Mouse (Mus musculus) embryonic fibroblast, embryonic 13.5 days (primary cell): ENCODE data around the gene Olfr1412. TPM values are rescaled to one million over a fixed set of nuclear protein-coding genes. Genes with fewer than 3 reads are reported as not detected.
A peak's percentile ranks its signal among the peaks of the same experiment; 100 is the strongest.

Source experiments
- H3K27ac ChIP-seq: 2 replicates; pipeline ENCODE4 v1.5.1; 2012; ENCODE audit warnings: low read length, control low read depth, inconsistent platforms; ENCODE audit not compliant: insufficient read depth
- H3K4me1 ChIP-seq: 2 replicates; pipeline ENCODE4 v1.6.1; 2011; ENCODE audit warnings: low read length; ENCODE audit not compliant: control insufficient read depth, insufficient read depth
- H3K4me3 ChIP-seq: 2 replicates; pipeline ENCODE4 v1.5.1; 2011; ENCODE audit warnings: mild to moderate bottlenecking, control low read depth, low read length; ENCODE audit not compliant: insufficient read depth
- CTCF ChIP-seq: IDR thresholded peaks from 2 replicates; pipeline ENCODE4 v1.5.1; 2011; ENCODE audit warnings: mild to moderate bottlenecking, control low read depth, low read length, moderate library complexity, borderline replicate concordance; ENCODE audit not compliant: insufficient read depth
- POLR2A ChIP-seq: IDR thresholded peaks from 2 replicates; pipeline ENCODE4 v1.6.1; 2011; ENCODE audit warnings: low read depth, mild to moderate bottlenecking, control low read depth, low read length, moderate library complexity
- polyA plus RNA-seq: library from polyadenylated mRNA; stranded (reverse); fragments of >200 nt; gene quantifications from 2 replicates; pipeline ENCODE4 v1.2.4, GENCODE M21; 2011; ENCODE audit warnings: low read depth; ENCODE audit not compliant: missing spikeins, insufficient read length

The Olfr1412 gene
- polyA plus RNA-seq = not detected in 2 replicates

DNA sequence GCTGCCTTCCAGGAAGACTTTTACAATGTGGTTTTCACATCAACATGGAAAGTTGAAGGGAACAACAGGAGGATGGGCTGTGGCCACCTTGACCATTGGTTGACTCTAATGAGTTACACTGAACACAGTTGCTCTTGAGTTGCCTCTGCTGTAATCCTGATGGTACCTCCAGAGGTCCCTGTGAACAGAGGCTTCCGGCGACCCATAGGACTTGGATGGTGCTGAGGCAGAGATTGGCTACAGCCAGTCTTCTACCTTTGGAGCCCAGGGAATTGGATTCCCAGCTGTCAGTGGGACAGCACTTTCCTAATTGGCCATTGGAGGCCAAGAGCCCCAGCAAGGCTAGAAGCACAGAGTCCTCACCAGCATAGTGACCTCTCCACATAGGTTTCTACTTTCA, at the start of gene Olfr1412:
Gene Olfr1412 (plus strand): TSS at position 301 of the 400 bp plus-strand sequence.
- H3K4me3 ChIP-seq = no peak within 1 kb of the TSS
- H3K27ac ChIP-seq = no peak within 1 kb of the TSS
- TF ChIP-seq CTCF (no peak), POLR2A (no peak)
- no peaks in the 10 kb centered on the region for H3K4me1 ChIP-seq

DNA sequence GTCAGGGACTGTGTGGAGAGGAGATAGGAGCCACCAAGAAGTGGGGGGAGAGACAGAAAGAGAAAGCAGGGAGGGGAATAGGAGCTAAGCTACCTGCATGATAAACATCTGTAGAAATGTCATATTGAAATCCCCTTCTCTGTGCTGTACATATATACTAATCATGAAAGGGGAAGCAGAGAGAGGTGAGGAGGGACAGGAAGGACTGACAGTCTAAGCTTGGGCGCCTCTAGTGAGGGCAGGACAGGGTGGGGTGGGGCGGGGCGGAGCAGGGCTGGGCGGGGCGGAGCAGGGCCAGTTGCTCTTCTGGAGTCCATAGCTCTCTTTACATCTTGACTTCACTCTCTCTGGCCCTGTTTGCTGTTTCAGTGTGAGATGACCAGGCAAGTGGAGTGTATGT, 48.6 kb upstream of the Olfr1412 start:
- Histone ChIP-seq H3K4me1 (no peaks in the 10 kb centered on the region), H3K4me3 (no peak overlapping the region), H3K27ac (no peak overlapping the region)
- no peak for TF ChIP-seq CTCF
- TF ChIP-seq POLR2A = no peak

DNA sequence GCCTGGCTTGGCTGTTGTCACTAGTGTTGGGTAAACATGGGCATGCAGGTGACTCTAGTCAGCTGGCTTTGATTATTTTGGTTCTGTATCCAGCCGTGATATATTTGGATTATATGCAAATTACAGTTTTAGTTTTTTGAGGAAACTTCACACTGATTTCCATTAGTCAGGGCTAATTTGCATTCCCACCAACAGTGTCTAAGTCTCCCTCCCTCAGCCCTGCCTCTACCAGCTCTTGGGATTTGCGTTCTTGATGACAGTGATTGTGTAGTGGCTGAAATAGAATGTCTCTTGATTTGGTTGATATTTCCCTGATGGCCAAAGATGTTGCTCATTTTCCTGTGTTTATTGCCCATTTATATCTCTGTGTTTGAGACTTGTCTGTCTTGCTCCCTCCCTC, 46.5 kb upstream of the Olfr1412 start:
- TF ChIP-seq POLR2A (no peak), CTCF (no peak)
- H3K4me3 ChIP-seq = no peak overlapping the region
- H3K27ac ChIP-seq = no peak overlapping the region
- no peaks in the 10 kb centered on the region for H3K4me1 ChIP-seq

DNA sequence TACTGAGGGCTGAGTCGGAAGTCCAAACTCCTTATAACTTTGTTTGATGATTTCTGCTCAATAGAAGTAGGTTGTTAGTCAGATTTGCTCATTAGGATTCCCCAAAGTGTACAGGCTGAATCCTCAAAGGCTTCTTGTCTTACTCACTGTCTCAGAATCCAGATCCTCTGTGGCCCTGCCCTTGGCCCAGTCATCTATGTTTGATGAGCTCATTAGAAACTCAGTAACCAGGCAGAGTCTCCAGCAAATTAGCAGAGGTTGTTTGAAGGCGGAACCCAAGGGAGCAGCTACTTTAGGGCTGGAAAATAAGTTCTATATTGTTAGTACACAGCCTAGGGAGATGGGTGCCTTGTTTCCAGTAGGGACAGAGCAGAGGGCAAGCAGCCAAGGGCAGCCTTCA, 39.6 kb upstream of the Olfr1412 start:
- TF ChIP-seq POLR2A = no peak
- no peak for TF ChIP-seq CTCF
- no peak overlapping the region for H3K27ac ChIP-seq
- H3K4me1 ChIP-seq = no peaks in the 10 kb centered on the region
- no peak overlapping the region for H3K4me3 ChIP-seq

DNA sequence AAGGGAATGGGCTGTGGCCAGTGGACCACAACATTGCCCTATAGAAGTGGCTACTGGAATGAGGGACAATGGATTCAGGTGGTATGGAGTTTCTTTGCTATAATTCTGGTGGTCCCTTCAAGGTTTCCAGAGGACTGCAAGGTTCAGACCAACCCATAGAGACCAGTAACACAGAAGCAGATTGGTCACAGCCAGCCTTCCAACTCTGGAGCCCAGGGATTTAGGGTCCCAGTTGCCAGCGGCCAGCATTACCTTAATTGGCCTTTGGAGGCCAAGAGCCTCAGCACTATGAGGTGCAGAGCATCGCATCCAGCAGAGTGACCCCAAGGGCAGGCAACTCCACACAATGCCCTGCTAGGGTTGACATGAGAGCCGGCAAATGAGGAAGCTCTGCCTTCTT, 14.6 kb upstream of the Olfr1412 start, which contains the start of gene Olfr1413:
Gene Olfr1413 (plus strand): TSS at position 301 of the 400 bp plus-strand sequence.
- Histone ChIP-seq H3K4me3 (no peak within 1 kb of the TSS), H3K27ac (no peak within 1 kb of the TSS), H3K4me1 (no peaks in the 10 kb centered on the region)
- TF ChIP-seq POLR2A = no peak
- no peak for TF ChIP-seq CTCF

DNA sequence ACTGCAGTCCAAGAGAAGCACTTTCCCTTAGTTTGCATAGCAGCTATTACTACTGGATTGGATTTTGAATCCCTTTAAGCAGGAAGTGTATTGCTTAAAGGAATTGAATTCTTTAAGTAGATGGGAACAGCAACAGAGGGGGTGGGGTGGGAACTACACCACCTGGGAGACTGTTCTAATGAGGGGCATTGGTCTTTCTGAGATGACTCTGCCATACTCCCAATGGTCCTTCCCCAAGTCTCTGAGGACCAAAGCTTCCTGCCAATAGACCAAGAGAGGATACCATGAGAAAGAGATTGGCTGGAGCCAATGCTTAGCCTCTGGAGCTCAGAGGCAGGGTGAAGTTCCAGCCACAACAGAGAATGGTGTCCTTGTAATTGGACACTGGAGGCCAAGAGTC, 8.5 kb downstream of the Olfr1412 start, which contains the start of gene Olfr1411:
Gene Olfr1411 (plus strand): TSS at position 301 of the 400 bp plus-strand sequence.
- TF ChIP-seq POLR2A = no peak
- TF ChIP-seq CTCF = no peak
- H3K27ac ChIP-seq = no peak within 1 kb of the TSS
- no peak within 1 kb of the TSS for H3K4me3 ChIP-seq
- H3K4me1 ChIP-seq = no peaks in the 10 kb centered on the region

DNA sequence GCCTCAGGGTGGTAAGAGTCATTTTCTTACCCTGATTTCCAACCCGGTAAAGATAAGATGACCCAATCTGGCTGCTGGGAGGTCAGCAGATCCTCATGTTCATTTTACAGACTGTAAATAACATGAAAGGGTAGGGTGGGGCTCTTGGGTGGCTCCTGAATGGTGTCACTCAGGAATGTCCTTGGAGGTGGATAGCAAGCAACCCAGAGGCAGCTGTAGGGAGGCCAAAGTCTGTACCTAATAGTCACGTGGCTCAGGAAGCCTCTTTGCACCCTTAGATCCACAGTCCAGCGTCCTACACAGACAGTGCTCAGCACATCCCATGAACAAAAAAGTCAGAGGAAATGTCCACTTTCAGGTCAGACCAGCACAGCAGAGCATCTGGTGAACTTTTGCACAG, 10.4 kb downstream of the Olfr1412 start:
- no peak overlapping the region for H3K27ac ChIP-seq
- no peak for TF ChIP-seq CTCF
- no peak for TF ChIP-seq POLR2A
- H3K4me3 ChIP-seq = no peak overlapping the region
- no peaks in the 10 kb centered on the region for H3K4me1 ChIP-seq

DNA sequence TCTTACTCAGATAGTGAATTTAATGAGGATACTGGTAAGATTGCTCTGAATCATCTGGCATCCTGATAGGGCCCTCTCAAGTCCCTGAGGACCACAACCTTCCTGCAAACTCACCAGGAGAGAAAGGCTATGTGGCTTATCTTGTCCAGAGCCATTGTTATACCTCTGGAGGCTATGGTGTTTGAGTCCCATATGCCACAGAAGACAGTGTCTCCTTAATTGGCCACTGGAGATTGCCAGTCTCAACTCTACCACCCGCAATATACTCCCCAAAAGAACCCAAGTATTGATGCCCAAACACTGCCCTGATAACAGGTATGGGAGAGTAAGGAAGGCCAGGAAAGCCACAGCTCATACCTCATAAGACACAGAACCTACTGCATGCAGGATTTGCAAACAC, 19.9 kb downstream of the Olfr1412 start, which contains the start of gene Olfr1410:
Gene Olfr1410 (plus strand): TSS at position 301 of the 400 bp plus-strand sequence.
- TF ChIP-seq POLR2A (no peak), CTCF (no peak)
- no peak within 1 kb of the TSS for H3K4me3 ChIP-seq
- no peaks in the 10 kb centered on the region for H3K4me1 ChIP-seq
- no peak within 1 kb of the TSS for H3K27ac ChIP-seq

DNA sequence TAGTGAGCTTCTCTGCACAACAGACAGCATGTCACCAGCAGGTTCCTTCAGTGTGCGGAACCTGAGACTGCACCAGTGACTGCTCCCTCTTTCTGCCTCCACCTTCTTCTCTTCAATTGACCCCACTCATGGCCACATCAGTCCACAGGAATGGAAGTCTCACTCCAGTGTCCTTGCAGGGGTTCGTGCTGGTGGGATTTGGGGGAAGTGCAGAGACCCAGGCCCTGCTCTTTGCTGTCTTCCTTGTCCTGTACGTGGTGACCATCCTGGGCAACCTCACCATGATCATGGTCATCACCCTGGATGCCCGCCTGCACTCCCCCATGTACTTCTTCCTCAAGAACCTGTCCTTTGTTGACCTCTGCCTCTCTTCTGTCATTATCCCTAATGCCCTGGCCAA, 22.1 kb downstream of the Olfr1412 start:
- Histone ChIP-seq H3K27ac (no peak overlapping the region), H3K4me1 (no peaks in the 10 kb centered on the region)
- TF ChIP-seq POLR2A (no peak), CTCF (no peak)

DNA sequence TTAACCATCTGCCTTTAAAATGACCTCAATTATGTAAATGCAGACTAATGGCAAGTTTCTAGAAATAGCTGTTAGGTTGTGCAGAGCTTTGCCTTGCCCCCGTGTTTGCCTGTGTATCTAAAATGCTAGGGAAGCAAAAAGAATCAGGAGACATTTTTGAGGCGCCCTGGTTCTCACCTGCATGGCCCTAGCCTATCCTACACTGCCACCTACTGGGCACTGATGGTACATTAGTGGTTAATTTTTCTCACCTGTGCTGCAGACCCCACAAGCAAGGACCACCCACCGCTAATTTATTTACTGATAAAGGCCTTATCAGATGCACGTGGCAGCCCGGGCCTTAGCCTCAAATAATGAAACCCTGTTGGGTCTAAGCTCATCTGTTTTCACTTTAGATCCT, 25.4 kb downstream of the Olfr1412 start:
- TF ChIP-seq POLR2A = no peak
- peak; percentile 63; the same call in 1 of the 2 replicates for TF ChIP-seq CTCF
- Histone ChIP-seq H3K4me3 (no peak overlapping the region), H3K4me1 (peaks cover 2% of the 10 kb centered on the region; the same call in 1 of the 2 replicates), H3K27ac (no peak overlapping the region)

More for the DNA sequence above, 22.1 kb downstream of the Olfr1412 start:
- H3K4me3 ChIP-seq = no peak overlapping the region

DNA sequence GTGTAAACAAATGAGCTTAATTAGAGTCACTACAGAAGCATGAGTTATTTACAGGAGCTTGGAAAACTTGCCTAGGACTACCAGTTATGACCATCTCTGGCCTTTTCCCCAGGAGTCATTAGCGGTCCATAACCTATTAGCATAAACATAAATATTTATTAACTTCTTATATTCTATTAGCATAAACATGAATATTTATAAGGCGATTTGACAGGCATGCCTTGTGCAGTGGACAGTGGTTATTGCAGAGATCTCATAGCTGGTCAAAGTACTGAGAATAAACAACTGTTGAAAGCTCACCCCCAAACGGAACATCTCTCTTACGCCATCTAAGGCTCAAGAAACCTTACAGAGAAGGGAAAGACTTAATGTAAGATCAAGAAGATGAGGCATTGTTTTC, 27.6 kb downstream of the Olfr1412 start:
- TF ChIP-seq CTCF = no peak
- no peak for TF ChIP-seq POLR2A
- no peak overlapping the region for H3K27ac ChIP-seq

More for the DNA sequence above, 27.6 kb downstream of the Olfr1412 start:
- H3K4me1 ChIP-seq = peaks cover 2% of the 10 kb centered on the region; the same call in 1 of the 2 replicates
- no peak overlapping the region for H3K4me3 ChIP-seq
